Mouse (Mus musculus) hindbrain, embryonic 16.5 days (tissue): ENCODE data around the gene Mtif3. TPM values are rescaled to one million over a fixed set of nuclear protein-coding genes. Genes with fewer than 3 reads are reported as not detected.
"Not testable (repeated sequence)": the region's sequence is repeated elsewhere in the genome, so short reads cannot be mapped to it uniquely, and the experiment has no call there.

Experiments used
- ATAC-seq: fragments of 200-750 bp; cut with Nextera tagmentation; 2 replicates; pipeline ENCODE4 v1.8.0; 2017; ENCODE audit warnings: moderate TSS enrichment, moderate library complexity
- H3K27ac ChIP-seq: fragments of 300-500 bp; sonication (generic); 2 replicates; pipeline ENCODE4 v1.5.1; 2014; ENCODE audit warnings: low read depth, mild to moderate bottlenecking, control low read depth, low read length, moderate library complexity
- H3K27me3 ChIP-seq: fragments of 300-500 bp; sonication (generic); replicated peaks from 2 replicates; pipeline ENCODE4 v1.6.1; 2014; ENCODE audit warnings: low read length; ENCODE audit not compliant: control insufficient read depth, insufficient read depth
- H3K36me3 ChIP-seq: fragments of 300-500 bp; sonication (generic); 2 replicates; pipeline ENCODE4 v1.6.1; 2014; ENCODE audit warnings: mild to moderate bottlenecking, low read length, moderate library complexity, mixed read lengths; ENCODE audit not compliant: control insufficient read depth, insufficient read depth
- H3K4me1 ChIP-seq: fragments of 300-500 bp; sonication (generic); 2 replicates; pipeline ENCODE4 v1.6.1; 2014; ENCODE audit warnings: low read depth, low read length; ENCODE audit not compliant: control insufficient read depth, insufficient read depth
- H3K4me2 ChIP-seq: fragments of 300-500 bp; sonication (generic); 2 replicates; pipeline ENCODE4 v1.6.1; 2014; ENCODE audit warnings: mild to moderate bottlenecking, low read length, control low read depth, moderate library complexity
- H3K4me3 ChIP-seq: fragments of 300-500 bp; sonication (generic); 2 replicates; pipeline ENCODE4 v1.5.1; 2014; ENCODE audit warnings: mild to moderate bottlenecking, low read length, control low read depth, moderate library complexity
- H3K9ac ChIP-seq: fragments of 300-500 bp; sonication (generic); 2 replicates; pipeline ENCODE4 v1.6.1; 2014; ENCODE audit warnings: low read depth, mild to moderate bottlenecking, control low read depth, low read length, moderate library complexity
- H3K9me3 ChIP-seq: fragments of 300-500 bp; sonication (generic); 2 replicates; pipeline ENCODE4 v1.6.1; 2014; ENCODE audit warnings: mild to moderate bottlenecking, low read length, moderate library complexity; ENCODE audit not compliant: control insufficient read depth
- WGBS: fragments of 180-500 bp; shearing (Covaris S2); extraction: QIAGEN DNeasy Blood & Tissue Kit; methylation state at CpG from one replicate; pipeline ENCODE4 v1.1.7; 2014; 5-methylcytosine and 5-hydroxymethylcytosine counted together
- polyA plus RNA-seq: library from polyadenylated mRNA; unstranded; fragments of >200 nt; fragmentation: Nextera tagmentation; extraction: Ambion mirVana; gene quantifications from 2 replicates; pipeline ENCODE4 v1.2.1, GENCODE M21; 2015

The Mtif3 gene
- polyA plus RNA-seq, 1 experiment from 2014 or later = 29.2 TPM

GRCm38 (mm10) chr5:146944568-146944967 lies 19.0 kb downstream of the Mtif3 start:
- no peaks in the 10 kb centered on the region for H3K27me3 ChIP-seq
- no peak overlapping the region for H3K9ac ChIP-seq
- H3K36me3 ChIP-seq = no peaks in the 10 kb centered on the region
- H3K4me3 ChIP-seq = no peak overlapping the region
- 92% methylated on average over 2 of the region's 2 CpGs for WGBS
- peaks cover 9% of the 10 kb centered on the region for H3K4me1 ChIP-seq
- H3K4me2 ChIP-seq = no peak overlapping the region
- no peak overlapping the region for H3K27ac ChIP-seq
- ATAC-seq = no peak
- no peaks in the 10 kb centered on the region for H3K9me3 ChIP-seq

- Histone ChIP-seq H3K27me3 (no peaks in the 10 kb centered on the region), H3K9me3 (no peaks in the 10 kb centered on the region), H3K4me2 (no peak overlapping the region), H3K4me1 (peaks cover 2% of the 10 kb centered on the region; the same call in 1 of the 2 replicates), H3K36me3 (no peaks in the 10 kb centered on the region), H3K4me3 (no peak overlapping the region), H3K27ac (no peak overlapping the region), H3K9ac (no peak overlapping the region)
- ATAC-seq = no peak
- 70% methylated on average over 15 of the region's 15 CpGs for WGBS
Measured at GRCm38 (mm10) chr5:146942965-146943364, 20.6 kb downstream of the Mtif3 start.

- 52% methylated on average over 2 of the region's 2 CpGs for WGBS
- not testable (repeated sequence) for H3K27me3 ChIP-seq, H3K4me2 ChIP-seq
Measured at GRCm38 (mm10) chr5:146941939-146942338, 21.7 kb downstream of the Mtif3 start.

GRCm38 (mm10) chr5:146940219-146940618 lies 23.4 kb downstream of the Mtif3 start:
- H3K9ac ChIP-seq = no peak overlapping the region

More at GRCm38 (mm10) chr5:146941939-146942338, 21.7 kb downstream of the Mtif3 start:
- H3K4me3 ChIP-seq, H3K27ac ChIP-seq, H3K36me3 ChIP-seq, H3K4me1 ChIP-seq, ATAC-seq, H3K9me3 ChIP-seq, H3K9ac ChIP-seq: not testable (repeated sequence)

GRCm38 (mm10) chr5:146939109-146939796 lies 24.3 kb downstream of the Mtif3 start:
- H3K4me1 ChIP-seq = no peaks in the 10 kb centered on the region
- 0 out of 2 replicates have a peak overlapping the region, but pooled peaks have one; percentile 8 for H3K27ac ChIP-seq
- H3K4me3 ChIP-seq = no peak overlapping the region
- no peaks in the 10 kb centered on the region for H3K9me3 ChIP-seq
- ATAC-seq = peak; percentile 84
- H3K36me3 ChIP-seq = no peaks in the 10 kb centered on the region
- H3K27me3 ChIP-seq = no peaks in the 10 kb centered on the region
- H3K4me2 ChIP-seq = peak overlapping the region; percentile 33
- H3K9ac ChIP-seq = no peak overlapping the region
- WGBS = 47% methylated on average over 16 of the region's 16 CpGs

More at GRCm38 (mm10) chr5:146940219-146940618, 23.4 kb downstream of the Mtif3 start:
- Histone ChIP-seq H3K9me3 (no peaks in the 10 kb centered on the region), H3K27me3 (no peaks in the 10 kb centered on the region), H3K36me3 (no peaks in the 10 kb centered on the region), H3K4me3 (no peak overlapping the region), H3K27ac (no peak overlapping the region), H3K4me1 (no peaks in the 10 kb centered on the region), H3K4me2 (no peak overlapping the region)
- WGBS = 14% methylated on average over 7 of the region's 7 CpGs
- ATAC-seq = peak; percentile 54

- WGBS = 88% methylated on average over 32 of the region's 32 CpGs
- Histone ChIP-seq H3K9ac (no peak overlapping the region), H3K4me2 (no peak overlapping the region), H3K27me3 (no peaks in the 10 kb centered on the region), H3K4me3 (no peak overlapping the region), H3K27ac (no peak overlapping the region), H3K36me3 (no peaks in the 10 kb centered on the region), H3K4me1 (no peaks in the 10 kb centered on the region), H3K9me3 (no peaks in the 10 kb centered on the region)
- no peak for ATAC-seq
Measured at GRCm38 (mm10) chr5:146937541-146938503, 25.8 kb downstream of the Mtif3 start.

- no peaks in the 10 kb centered on the region for H3K36me3 ChIP-seq
- no peak overlapping the region for H3K9ac ChIP-seq
- H3K4me1 ChIP-seq = no peaks in the 10 kb centered on the region
- no peak overlapping the region for H3K4me3 ChIP-seq
- 87% methylated on average over 12 of the region's 12 CpGs for WGBS
- H3K9me3 ChIP-seq = no peaks in the 10 kb centered on the region
- H3K27ac ChIP-seq = no peak overlapping the region
- ATAC-seq = no peak
- no peaks in the 10 kb centered on the region for H3K27me3 ChIP-seq
- no peak overlapping the region for H3K4me2 ChIP-seq
Measured at GRCm38 (mm10) chr5:146933466-146933865, 30.1 kb downstream of the Mtif3 start.

GRCm38 (mm10) chr5:146931904-146932553 lies 31.6 kb downstream of the Mtif3 start:
- no peak overlapping the region for H3K9ac ChIP-seq
- ATAC-seq = no peak
- no peaks in the 10 kb centered on the region; the same call in 1 of the 2 replicates for H3K27me3 ChIP-seq
- H3K27ac ChIP-seq = no peak overlapping the region
- H3K4me1 ChIP-seq = no peaks in the 10 kb centered on the region
- H3K9me3 ChIP-seq = no peaks in the 10 kb centered on the region
- H3K4me2 ChIP-seq = no peak overlapping the region
- no peak overlapping the region for H3K4me3 ChIP-seq
- H3K36me3 ChIP-seq = no peaks in the 10 kb centered on the region
- 73% methylated on average over 16 of the region's 16 CpGs for WGBS
